Mouse (Mus musculus): ENCODE measurements at regions not wholly inside any gene's neighbourhood (a gene's known extent, or its start where the extent isn't known, plus 50 kb on each side); places are given as distances from the start of the nearest gene placed in this dataset.

GRCm38 (mm10) chr16:7839139-7839538 lies 585.8 kb downstream of the Tmem114 start:
- TF ChIP-seq POLR2A (IDR thresholded peaks at IDR 0.05; ENCODE audit: borderline replicate concordance, low read depth, low read length), result no peak
- TF ChIP-seq CTCF (IDR thresholded peaks at IDR 0.05; ENCODE audit: low read depth, low read length), result no peak
